Mouse (Mus musculus) liver, postnatal 0 days (tissue): ENCODE measurements around the gene Ppp1r18. TPM values are rescaled to one million over a fixed set of nuclear protein-coding genes. Genes with fewer than 3 reads are reported as not detected.

Source experiments
- ATAC-seq: fragments of 200-750 bp; cut with Nextera tagmentation; 2 replicates; pipeline ENCODE4 v1.8.0; 2017; ENCODE audit warnings: mild to moderate bottlenecking, moderate library complexity
- DNase-seq: peaks from one replicate; pipeline ENCODE4 v3.0.0-alpha.2; 2016
- H3K27ac ChIP-seq: fragments of 300-500 bp; sonication (generic); 2 replicates; pipeline ENCODE4 v1.5.1; 2014; ENCODE audit warnings: antibody characterized with exemption, moderate library complexity, mild to moderate bottlenecking, low read depth
- H3K27me3 ChIP-seq: fragments of 300-500 bp; sonication (generic); 2 replicates; pipeline ENCODE4 v1.6.1; 2014; ENCODE audit warnings: low read length, control low read depth, mixed read lengths; ENCODE audit not compliant: insufficient read depth
- H3K36me3 ChIP-seq: fragments of 300-500 bp; sonication (generic); replicated peaks from 2 replicates; pipeline ENCODE4 v1.6.1; 2014; ENCODE audit warnings: mild to moderate bottlenecking, control low read depth, low read length, moderate library complexity, mixed read lengths; ENCODE audit not compliant: insufficient read depth
- H3K4me1 ChIP-seq: fragments of 300-500 bp; sonication (generic); 2 replicates; pipeline ENCODE4 v1.6.1; 2014; ENCODE audit warnings: antibody characterized with exemption, mild to moderate bottlenecking, control low read depth; ENCODE audit not compliant: insufficient read depth
- H3K4me2 ChIP-seq: fragments of 300-500 bp; sonication (generic); 2 replicates; pipeline ENCODE4 v1.6.1; 2014; ENCODE audit warnings: low read depth, mild to moderate bottlenecking, low read length, moderate library complexity, mixed read lengths
- H3K4me3 ChIP-seq: fragments of 300-500 bp; sonication (generic); 2 replicates; pipeline ENCODE4 v1.5.1; 2014; ENCODE audit warnings: low read depth, low read length
- H3K9ac ChIP-seq: fragments of 300-500 bp; sonication (generic); replicated peaks from 2 replicates; pipeline ENCODE4 v1.6.1; 2014; ENCODE audit warnings: mild to moderate bottlenecking, moderate library complexity
- H3K9me3 ChIP-seq: fragments of 300-500 bp; sonication (generic); 2 replicates; pipeline ENCODE4 v1.6.1; 2016; ENCODE audit warnings: mild to moderate bottlenecking, control low read depth, low read length, mixed read lengths
- CTCF ChIP-seq: sonication (generic); IDR thresholded peaks from 2 replicates; pipeline ENCODE4 v1.5.1; 2016; ENCODE audit warnings: antibody characterized with exemption, low read depth
- EP300 ChIP-seq: IDR thresholded peaks from 2 replicates; pipeline ENCODE4 v1.6.1; 2016; ENCODE audit warnings: antibody characterized with exemption, low read depth, mild to moderate bottlenecking
- WGBS: fragments of 180-500 bp; shearing (Covaris S2); extraction: QIAGEN DNeasy Blood & Tissue Kit; methylation state at CpG from one replicate; pipeline ENCODE4 v1.1.7; 2014; ENCODE audit not compliant: insufficient replicate concordance; 5-methylcytosine and 5-hydroxymethylcytosine counted together
- microRNA counts: library from miRNA; unstranded; fragments of <30 nt; microRNA quantifications from one replicate; lab custom pipeline; 2015
- microRNA-seq: library from miRNA; unstranded; fragments of <30 nt; microRNA quantifications from one replicate; pipeline ENCODE4, GENCODE M21; 2016
- polyA plus RNA-seq: library from polyadenylated mRNA; unstranded; fragments of >200 nt; fragmentation: Nextera tagmentation; extraction: Ambion mirVana; gene quantifications from 2 replicates; pipeline ENCODE4 v1.2.1, GENCODE M21; 2015

Ppp1r18 gene
- polyA plus RNA-seq, 1 experiment from 2014 or later, result 14.1 TPM

- peak overlapping the region; percentile 9; the same call in 1 of the 2 replicates for H3K4me2 ChIP-seq
- H3K9ac ChIP-seq, result no peak overlapping the region; the same call in 1 of the 2 replicates
- no peaks in the 10 kb centered on the region for H3K9me3 ChIP-seq
- H3K36me3 ChIP-seq, result peaks cover 51% of the 10 kb centered on the region
- peaks cover 49% of the 10 kb centered on the region for H3K4me1 ChIP-seq
- ATAC-seq, result no peak
- no peak for DNase-seq
- no peak overlapping the region for H3K27ac ChIP-seq
- no peak overlapping the region for H3K4me3 ChIP-seq
- 86% methylated on average over 3 of the region's 3 CpGs for WGBS
- TF ChIP-seq EP300 (no peak), CTCF (no peak)
- no peaks in the 10 kb centered on the region for H3K27me3 ChIP-seq
Measured at GRCm38 (mm10) chr17:35922566-35922965, 57.2 kb downstream of the Ppp1r18 start.

DNA sequence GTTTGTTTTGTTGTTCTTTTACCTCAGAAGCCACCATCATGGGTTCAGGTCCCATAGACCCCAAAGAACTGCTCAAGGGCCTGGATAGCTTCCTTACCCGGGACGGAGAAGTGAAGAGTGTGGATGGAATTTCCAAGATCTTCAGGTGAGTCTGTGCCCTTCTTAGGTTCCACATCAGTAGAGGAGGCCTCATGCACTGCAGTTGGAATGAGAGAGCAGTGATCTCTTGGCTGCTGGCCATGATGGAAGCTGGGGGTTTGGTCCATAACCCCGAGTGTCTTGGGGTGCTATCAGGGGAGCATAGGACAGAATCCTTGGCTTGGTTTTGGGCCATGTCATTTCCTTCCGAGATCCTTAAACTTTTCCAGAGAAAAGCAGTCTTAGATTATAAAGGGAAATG lies 57.9 kb downstream of the Ppp1r18 start:
- Histone ChIP-seq H3K9ac (no peak overlapping the region), H3K27me3 (no peaks in the 10 kb centered on the region), H3K4me2 (no peak overlapping the region), H3K27ac (no peak overlapping the region), H3K4me3 (no peak overlapping the region), H3K36me3 (peaks cover 57% of the 10 kb centered on the region), H3K4me1 (peaks cover 49% of the 10 kb centered on the region), H3K9me3 (no peaks in the 10 kb centered on the region)
- TF ChIP-seq EP300, result no peak
- no peak for TF ChIP-seq CTCF
- DNase-seq (no peak), ATAC-seq (no peak)
- WGBS, result 81% methylated on average over 4 of the region's 4 CpGs

MicroRNAs within 50 kb of the gene (microRNA counts, 519-probe panel; counts per million panel counts)
- microRNA mmu-miR-1894-3p (lab: Ali Mortazavi, UCI) (not detected), microRNA mmu-miR-1894-5p (lab: Ali Mortazavi, UCI) (not detected)

Small RNA genes lying within 50 kb of the gene (microRNA-seq; reads per million reads assigned to microRNA genes)
- gene Gm28033 (2.8 reads per million), gene Mir1894 (not detected)

Other genes with a start within 250 kb of the Ppp1r18 start
- not detected in 2 replicates for gene Gm9573, start 239.0 kb upstream of the Ppp1r18 start, polyA plus RNA-seq
- gene Mucl3, start 221.9 kb upstream of the Ppp1r18 start, polyA plus RNA-seq, result not detected in 2 replicates
- gene Vars2, start 198.0 kb upstream of the Ppp1r18 start, polyA plus RNA-seq, result 4.6 and 5.0 TPM in 2 replicates
- gene Gtf2h4, start 191.9 kb upstream of the Ppp1r18 start, polyA plus RNA-seq, result 14.1 and 15.2 TPM in 2 replicates
- gene Ddr1, start 161.0 kb upstream of the Ppp1r18 start, polyA plus RNA-seq, result 2.2 and 2.3 TPM in 2 replicates
- gene Ier3, start 43.9 kb upstream of the Ppp1r18 start, polyA plus RNA-seq, result 15.4 and 18.6 TPM in 2 replicates
- gene Flot1, start 42.4 kb upstream of the Ppp1r18 start, polyA plus RNA-seq, result 25.9 and 31.3 TPM in 2 replicates
- gene Tubb5, start 27.3 kb upstream of the Ppp1r18 start, polyA plus RNA-seq, result 198 and 213 TPM in 2 replicates
- gene Mdc1, start 24.1 kb upstream of the Ppp1r18 start, polyA plus RNA-seq, result 2.5 and 3.3 TPM in 2 replicates
- 15.5 and 15.8 TPM in 2 replicates for gene Nrm, start 4.3 kb upstream of the Ppp1r18 start, polyA plus RNA-seq
- gene Dhx16, start 14.2 kb downstream of the Ppp1r18 start, polyA plus RNA-seq, result 14.3 and 15.6 TPM in 2 replicates
- gene 2310061I04Rik, start 31.8 kb downstream of the Ppp1r18 start, polyA plus RNA-seq, result 15.6 and 16.9 TPM in 2 replicates
- gene Atat1, start 44.5 kb downstream of the Ppp1r18 start, polyA plus RNA-seq, result 3.4 and 4.8 TPM in 2 replicates
- 81.2 and 82.4 TPM in 2 replicates for gene Mrps18b, start 50.8 kb downstream of the Ppp1r18 start, polyA plus RNA-seq
- 10.0 and 15.9 TPM in 2 replicates for gene Ppp1r10, start 50.8 kb downstream of the Ppp1r18 start, polyA plus RNA-seq
- 37.8 and 47.7 TPM in 2 replicates for gene Abcf1, start 104.2 kb downstream of the Ppp1r18 start, polyA plus RNA-seq
- 9.5 and 10.8 TPM in 2 replicates for gene Gnl1, start 114.3 kb downstream of the Ppp1r18 start, polyA plus RNA-seq
- 6.1 and 6.3 TPM in 2 replicates for gene Prr3, start 114.6 kb downstream of the Ppp1r18 start, polyA plus RNA-seq
- gene H2-T24, start 155.0 kb downstream of the Ppp1r18 start, polyA plus RNA-seq, result 4.6 and 5.4 TPM in 2 replicates
- gene H2-T23, start 167.3 kb downstream of the Ppp1r18 start, polyA plus RNA-seq, result 113 and 120 TPM in 2 replicates
- gene H2-T22, start 177.2 kb downstream of the Ppp1r18 start, polyA plus RNA-seq, result 16.2 and 17.1 TPM in 2 replicates
- gene Gm6034, start 177.4 kb downstream of the Ppp1r18 start, polyA plus RNA-seq, result not detected in 2 replicates
- 0.12 TPM in 1 of 2 replicates, not detected in the other for gene Gm11127, start 192.8 kb downstream of the Ppp1r18 start, polyA plus RNA-seq